In the genomic region with DNA sequence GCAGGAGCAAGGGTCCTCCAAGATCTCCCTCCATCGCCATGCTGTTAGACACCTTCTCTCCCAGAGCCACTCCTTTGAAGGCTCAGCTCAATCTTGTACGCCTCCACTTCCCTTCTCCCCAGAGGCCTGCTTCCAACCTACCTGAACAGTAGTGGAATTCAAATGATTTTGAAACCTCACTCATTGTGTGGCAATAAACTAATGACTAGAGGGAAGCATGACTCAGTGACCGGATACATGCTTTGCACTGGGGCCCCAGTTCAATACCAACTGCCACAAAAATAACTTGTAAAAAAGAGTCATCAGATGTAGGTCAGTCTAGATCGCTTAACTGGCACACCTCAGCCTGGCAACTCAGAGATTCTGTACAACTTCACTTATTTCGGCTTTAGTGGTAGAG, we compare ENCODE assay signal across 26 mouse cellular contexts. TPM values are rescaled to one million over a fixed set of nuclear protein-coding genes. Genes with fewer than 3 reads are reported as not detected.
DNase-seq lines count a peak whose midpoint lies in the region; ATAC-seq and TF ChIP-seq lines count a peak whose summit lies in the region.
"Had no signal": no experiment of that assay in that cellular context is flagged by ENCODE, and none has a peak within 500 bp of the region (broad histone marks: within the 10 kb centered on the region; RNA-seq: fewer than 3 reads in every experiment).

No protein-coding gene starts in this region.

- no peak overlapping the region for H3K4me2 ChIP-seq in liver, embryonic 16.5 days (ENCODE audit: low read depth, low read length)
- H3K4me2 ChIP-seq: heart, embryonic 13.5 days; midbrain, embryonic 11.5 days had no signal

- DNase-seq in liver (no peak), 3134 (ENCODE audit: extremely low read depth, insufficient read length, low spot score) (peak; percentile 18)
- no peak for DNase-seq in heart, postnatal 4 days
- no peak for DNase-seq in layer of hippocampus, postnatal 25 days (ENCODE audit: extremely low spot score in 1 of 2, low spot score in 1 of 2)
- DNase-seq: adrenal gland, postnatal 14 days; cerebellum, adult 9-10 months; gastrocnemius, postnatal 10 days; heart, adult 2 months; heart, postnatal 14 days; kidney, adult 11 months; kidney, postnatal 4 days; layer of hippocampus, adult 9-11 months; lung, embryonic 14.5 days; lung, postnatal 36 days; right cerebral cortex, adult 18-20 months; right cerebral cortex, postnatal 4 days; thymus, adult 18-20 months; thymus, postnatal 4 days had no signal

- no peak overlapping the region for H3K9ac ChIP-seq in liver, embryonic 16.5 days (ENCODE audit: low read depth, low read length)
- H3K9ac ChIP-seq: heart, embryonic 13.5 days; lung, embryonic 14.5 days; neural tube, embryonic 12.5 days had no signal

- H3K9me3 ChIP-seq in liver, embryonic 16.5 days (replicated peaks; ENCODE audit: control insufficient read depth, low read length), result no peaks in the 10 kb centered on the region
- no peaks in the 10 kb centered on the region for H3K9me3 ChIP-seq in megakaryocyte, embryonic 14.5 days
- H3K9me3 ChIP-seq: heart, embryonic 13.5 days; neural tube, embryonic 12.5 days had no signal

- H3K36me3 ChIP-seq in liver, embryonic 16.5 days (ENCODE audit: control insufficient read depth, insufficient read depth), result no peaks in the 10 kb centered on the region
- no peaks in the 10 kb centered on the region for H3K36me3 ChIP-seq in megakaryocyte, embryonic 14.5 days (replicated peaks; ENCODE audit: low read length)
- H3K36me3 ChIP-seq: heart, embryonic 13.5 days; neural tube, embryonic 12.5 days had no signal

- H3K4me3 ChIP-seq in liver, embryonic 16.5 days (ENCODE audit: low read depth, low read length), result no peak overlapping the region
- H3K4me3 ChIP-seq in bone marrow, adult 2 months (replicated peaks; ENCODE audit: control insufficient read depth, low read depth, low read length), result no peak overlapping the region
- peak overlapping the region; percentile 60 for H3K4me3 ChIP-seq in megakaryocyte, embryonic 14.5 days (replicated peaks)
- H3K4me3 ChIP-seq: heart, adult 2 months; heart, embryonic 13.5 days; left cerebral cortex, adult 2 months; neural tube, embryonic 12.5 days had no signal

- peaks cover 18% of the 10 kb centered on the region for H3K4me1 ChIP-seq in liver, embryonic 16.5 days (ENCODE audit: control insufficient read depth, low read depth, low read length)
- peaks cover 3% of the 10 kb centered on the region for H3K4me1 ChIP-seq in bone marrow, adult 2 months (ENCODE audit: control insufficient read depth, insufficient read depth, low read length)
- peaks cover 58% of the 10 kb centered on the region for H3K4me1 ChIP-seq in megakaryocyte, embryonic 14.5 days

- ATAC-seq in liver, embryonic 16.5 days (ENCODE audit: low read depth), result no peak
- ATAC-seq: forebrain, embryonic 14.5 days had no signal

- TF ChIP-seq POLR2A in bone marrow, adult 2 months (IDR thresholded peaks at IDR 0.05; ENCODE audit: borderline replicate concordance, control insufficient read depth, low read depth, low read length), result no peak

- 0 out of 2 replicates have a peak overlapping the region, but pooled peaks have one; percentile 21 for H3K27ac ChIP-seq in liver, embryonic 16.5 days (ENCODE audit: low read length)
- H3K27ac ChIP-seq in bone marrow, adult 2 months (ENCODE audit: control insufficient read depth, insufficient read depth, low read depth, low read length, poor library complexity), result peak overlapping the region; percentile 17
- H3K27ac ChIP-seq: heart, adult 2 months; heart, embryonic 13.5 days; left cerebral cortex, adult 2 months; neural tube, embryonic 12.5 days had no signal

- TF ChIP-seq CTCF in bone marrow, adult 2 months (IDR thresholded peaks at IDR 0.05; ENCODE audit: control insufficient read depth, insufficient read depth, low read length), result no peak

- WGBS in liver, embryonic 16.5 days (ENCODE audit: insufficient replicate concordance), result 80% methylated on average over 5 of the region's 5 CpGs
- 57% methylated on average over 5 of the region's 5 CpGs for WGBS in bone marrow, adult 2 months

- peaks cover 2% of the 10 kb centered on the region; the same call in 1 of the 2 replicates for H3K27me3 ChIP-seq in liver, embryonic 16.5 days (ENCODE audit: control insufficient read depth, insufficient read depth, low read depth, low read length)
- peaks cover 2% of the 10 kb centered on the region for H3K27me3 ChIP-seq in megakaryocyte, embryonic 14.5 days (replicated peaks)
- H3K27me3 ChIP-seq: heart, embryonic 13.5 days; neural tube, embryonic 12.5 days had no signal

RNA-seq across cellular contexts. Expression of a gene that starts 26.3 kb away (rescaled TPM):
- polyA plus RNA-seq in liver, embryonic 16.5 days (2015; fragmentation: Nextera tagmentation; extraction: Ambion mirVana), result 7.3 and 9.0 TPM in 2 replicates
- 18.0 and 56.6 TPM in 2 replicates for polyA plus RNA-seq in bone marrow, adult 2 months (2011; ENCODE audit: insufficient read depth, insufficient read length, low replicate concordance, missing spikeins)
- polyA plus RNA-seq in megakaryocyte, embryonic 14.5 days (2012; ENCODE audit: insufficient read depth, low replicate concordance), result 0.53 TPM in 1 of 2 replicates, not detected in the other
- 10 to 100 TPM; 38.2 to 38.7 TPM for total RNA-seq in heart, postnatal 4 days (2021)
- 100 to 1,000 TPM; 351 to 374 TPM for total RNA-seq in layer of hippocampus, postnatal 25 days (2021)

RNA-seq across cellular contexts. Expression of a gene that starts 26.3 kb away (rescaled TPM):
- 22.1 and 23.0 TPM in 2 replicates for polyA plus RNA-seq in liver, embryonic 16.5 days (2015; fragmentation: Nextera tagmentation; extraction: Ambion mirVana)
- 33.4 and 94.8 TPM in 2 replicates for polyA plus RNA-seq in bone marrow, adult 2 months (2011; ENCODE audit: insufficient read depth, insufficient read length, low replicate concordance, missing spikeins)
- 4.9 and 10.7 TPM in 2 replicates for polyA plus RNA-seq in megakaryocyte, embryonic 14.5 days (2012; ENCODE audit: insufficient read depth, low replicate concordance)
- total RNA-seq in heart, postnatal 4 days (2021), result 10 to 100 TPM; 81.9 to 98.9 TPM
- 100 to 1,000 TPM in 1 of 2 experiments, 10 to 100 TPM in 1; 99.1 to 103 TPM for total RNA-seq in layer of hippocampus, postnatal 25 days (2021)
